Mouse (Mus musculus) MEL (cell line): ENCODE measurements around the gene D17Wsu92e. TPM values are rescaled to one million over a fixed set of nuclear protein-coding genes. Genes with fewer than 3 reads are reported as not detected.

Experiments
- DNase-seq: peaks from one replicate; pipeline ENCODE4 v3.0.0; 2011; ENCODE audit warnings: low read depth, low spot score
- H3K27ac ChIP-seq: 2 replicates; pipeline ENCODE4 v1.5.1; 2012; ENCODE audit warnings: low read depth, mild to moderate bottlenecking, control low read depth, low read length, moderate library complexity; ENCODE audit not compliant: control insufficient read depth
- H3K27me3 ChIP-seq, 2 experiments: fragments of 150-350 bp in 1 of 2; sonication (generic) in 1 of 2; 2 replicates each; pipeline ENCODE4 v1.6.1; 2012; ENCODE audit warnings: low read length in 2 of 2, mild to moderate bottlenecking in 2 of 2, improper control_type of control experiment in 1 of 2, moderate library complexity in 1 of 2; ENCODE audit not compliant: insufficient read depth in 2 of 2, control insufficient read depth in 1 of 2
- H3K36me3 ChIP-seq, 2 experiments: 2 replicates each; pipeline ENCODE4 v1.6.1; 2012 to 2014; ENCODE audit warnings: low read length in 2 of 2, improper control_type of control experiment in 1 of 2, inconsistent platforms in 1 of 2, mild to moderate bottlenecking in 1 of 2; ENCODE audit not compliant: insufficient read depth in 2 of 2, control insufficient read depth in 1 of 2
- H3K4me1 ChIP-seq, 2 experiments: fragments of 150-350 bp in 1 of 2; sonication (generic) in 1 of 2; 2 replicates each; pipeline ENCODE4 v1.6.1; 2012; ENCODE audit warnings: low read length in 2 of 2, improper control_type of control experiment in 1 of 2, mild to moderate bottlenecking in 1 of 2; ENCODE audit not compliant: insufficient read depth in 2 of 2, control insufficient read depth in 1 of 2
- H3K4me3 ChIP-seq, 2 experiments: fragments of 150-350 bp in 1 of 2; sonication (generic) in 1 of 2; 2 replicates each; pipeline ENCODE4 v1.5.1; 2012; ENCODE audit warnings: low read depth in 2 of 2, low read length in 2 of 2, mild to moderate bottlenecking in 2 of 2, moderate library complexity in 2 of 2, control low read depth in 1 of 2, improper control_type of control experiment in 1 of 2; ENCODE audit not compliant: control insufficient read depth in 1 of 2, insufficient read depth in 1 of 2
- H3K79me2 ChIP-seq: 2 replicates; pipeline ENCODE4 v1.6.1; 2012; ENCODE audit warnings: mild to moderate bottlenecking, low read length, moderate library complexity; ENCODE audit not compliant: control insufficient read depth, poor library complexity, insufficient read depth
- H3K9ac ChIP-seq: 2 replicates; pipeline ENCODE4 v1.6.1; 2012; ENCODE audit warnings: low read depth, mild to moderate bottlenecking, control low read depth, low read length, moderate library complexity; ENCODE audit not compliant: control insufficient read depth, poor library complexity, severe bottlenecking
- H3K9me3 ChIP-seq: fragments of 150-350 bp; sonication (generic); replicated peaks from 2 replicates; pipeline ENCODE4 v1.6.1; 2012; ENCODE audit warnings: mild to moderate bottlenecking, low read length, improper control_type of control experiment, moderate library complexity; ENCODE audit not compliant: insufficient read depth
- CHD1 ChIP-seq: IDR thresholded peaks from 2 replicates; pipeline ENCODE4 v1.6.1; 2012; ENCODE audit warnings: low read depth, mild to moderate bottlenecking, inconsistent platforms, low read length, improper control_type of control experiment
- CHD2 ChIP-seq: IDR thresholded peaks from 2 replicates; pipeline ENCODE4 v1.6.1; 2011; ENCODE audit warnings: low read length, improper control_type of control experiment
- CTCF ChIP-seq, 3 experiments: IDR thresholded peaks in 2 of 3; conservative IDR thresholded peaks in 1 of 3; 2 replicates each; pipeline ENCODE4 v1.5.1; 2011 to 2012; ENCODE audit warnings: low read length in 3 of 3, low read depth in 2 of 3, mild to moderate bottlenecking in 2 of 3, improper control_type of control experiment in 1 of 3, inconsistent platforms in 1 of 3, mixed read lengths in 1 of 3, moderate library complexity in 1 of 3; ENCODE audit not compliant: control insufficient read depth in 1 of 3, insufficient read depth in 1 of 3, poor library complexity in 1 of 3, severe bottlenecking in 1 of 3
- E2F4 ChIP-seq: IDR thresholded peaks from 2 replicates; pipeline ENCODE4 v1.6.1; 2011; ENCODE audit warnings: low read depth, low read length, improper control_type of control experiment, borderline replicate concordance
- ETS1 ChIP-seq: IDR thresholded peaks from 2 replicates; pipeline ENCODE4 v1.6.1; 2012; ENCODE audit warnings: low read depth, mild to moderate bottlenecking, inconsistent platforms, low read length, improper control_type of control experiment, moderate library complexity
- GABPA ChIP-seq: IDR thresholded peaks from 2 replicates; pipeline ENCODE4 v1.6.1; 2012; ENCODE audit warnings: low read depth, mild to moderate bottlenecking, inconsistent platforms, low read length, improper control_type of control experiment, moderate library complexity
- HCFC1 ChIP-seq: IDR thresholded peaks from 2 replicates; pipeline ENCODE4 v1.6.1; 2012; ENCODE audit warnings: low read depth, mild to moderate bottlenecking, inconsistent platforms, low read length, improper control_type of control experiment, moderate library complexity
- JUND ChIP-seq: IDR thresholded peaks from 2 replicates; pipeline ENCODE4 v1.6.1; 2011; ENCODE audit warnings: low read depth, mild to moderate bottlenecking, improper control_type of control experiment, low read length
- MAFK ChIP-seq: IDR thresholded peaks from 2 replicates; pipeline ENCODE4 v1.6.1; 2011; ENCODE audit warnings: low read depth, mild to moderate bottlenecking, low read length, improper control_type of control experiment, borderline replicate concordance
- MAZ ChIP-seq: IDR thresholded peaks from 2 replicates; pipeline ENCODE4 v1.6.1; 2012; ENCODE audit warnings: low read depth, mild to moderate bottlenecking, inconsistent platforms, low read length, improper control_type of control experiment
- MEF2A ChIP-seq: IDR thresholded peaks from 2 replicates; pipeline ENCODE4 v1.6.1; 2014; ENCODE audit warnings: low read depth, mild to moderate bottlenecking, inconsistent platforms, low read length, improper control_type of control experiment; ENCODE audit not compliant: poor library complexity, insufficient replicate concordance, severe bottlenecking; ENCODE audit errors: extremely low read depth
- MXI1 ChIP-seq: IDR thresholded peaks from 2 replicates; pipeline ENCODE4 v1.6.1; 2011; ENCODE audit warnings: mild to moderate bottlenecking, low read depth, low read length, improper control_type of control experiment
- MYB ChIP-seq: IDR thresholded peaks from 2 replicates; pipeline ENCODE4 v1.6.1; 2011; ENCODE audit warnings: mild to moderate bottlenecking, low read depth, low read length, improper control_type of control experiment
- MYC ChIP-seq: IDR thresholded peaks from 2 replicates; pipeline ENCODE4 v1.6.1; 2011; ENCODE audit warnings: low read depth, mild to moderate bottlenecking, low read length, improper control_type of control experiment, moderate library complexity
- RAD21 ChIP-seq: IDR thresholded peaks from 2 replicates; pipeline ENCODE4 v1.6.1; 2011; ENCODE audit warnings: mild to moderate bottlenecking, low read depth, low read length, improper control_type of control experiment
- RCOR1 ChIP-seq: IDR thresholded peaks from 2 replicates; pipeline ENCODE4 v1.6.1; 2012; ENCODE audit warnings: low read depth, mild to moderate bottlenecking, inconsistent platforms, low read length, improper control_type of control experiment
- TAL1 ChIP-seq: IDR thresholded peaks from 2 replicates; pipeline ENCODE4 v1.6.1; 2012; ENCODE audit warnings: mild to moderate bottlenecking, inconsistent platforms, low read length, moderate library complexity, mixed read lengths
- TBP ChIP-seq: IDR thresholded peaks from 2 replicates; pipeline ENCODE4 v1.8.0; 2011; ENCODE audit warnings: low read depth, low read length, improper control_type of control experiment
- TCF12 ChIP-seq: IDR thresholded peaks from 2 replicates; pipeline ENCODE4 v1.6.1; 2014; ENCODE audit warnings: low read depth, mild to moderate bottlenecking, inconsistent platforms, low read length, improper control_type of control experiment, moderate library complexity
- UBTF ChIP-seq: IDR thresholded peaks from 2 replicates; pipeline ENCODE4 v1.6.1; 2012; ENCODE audit warnings: low read depth, mild to moderate bottlenecking, inconsistent platforms, low read length, improper control_type of control experiment, moderate library complexity, borderline replicate concordance; ENCODE audit not compliant: insufficient read depth
- ZC3H11A ChIP-seq: IDR thresholded peaks from 2 replicates; pipeline ENCODE4 v1.6.1; 2012; ENCODE audit warnings: low read depth, mild to moderate bottlenecking, inconsistent platforms, low read length, improper control_type of control experiment
- ZKSCAN1 ChIP-seq: IDR thresholded peaks from 2 replicates; pipeline ENCODE4 v1.6.1; 2012; ENCODE audit warnings: low read depth, mild to moderate bottlenecking, inconsistent platforms, low read length, improper control_type of control experiment, moderate library complexity
- ZMIZ1 ChIP-seq: IDR thresholded peaks from 2 replicates; pipeline ENCODE4 v1.6.1; 2012; ENCODE audit warnings: low read depth, mild to moderate bottlenecking, inconsistent platforms, low read length, improper control_type of control experiment, moderate library complexity
- polyA plus RNA-seq, 2 experiments: library from polyadenylated mRNA; stranded (reverse) in 1 of 2; unstranded in 1 of 2; fragments of >175 nt in 1 of 2; fragments of >200 nt in 1 of 2; gene quantifications; 2 replicates each; pipeline versions ENCODE4 v1.2.1 to v1.2.4; 2012; ENCODE audit warnings: low replicate concordance in 2 of 2, low read depth in 1 of 2; ENCODE audit not compliant: insufficient read length in 2 of 2, insufficient read depth in 1 of 2, missing spikeins in 1 of 2
- total RNA-seq: library from RNA; depleted of rRNA; stranded (reverse); fragments of 300-350 nt; gene quantifications from 2 replicates; pipeline ENCODE4 v1.2.3, GENCODE M21; 2012

Gene D17Wsu92e
- total and polyA plus RNA-seq, 3 experiments = 72.5 to 108 TPM; not detected in 1

DNA sequence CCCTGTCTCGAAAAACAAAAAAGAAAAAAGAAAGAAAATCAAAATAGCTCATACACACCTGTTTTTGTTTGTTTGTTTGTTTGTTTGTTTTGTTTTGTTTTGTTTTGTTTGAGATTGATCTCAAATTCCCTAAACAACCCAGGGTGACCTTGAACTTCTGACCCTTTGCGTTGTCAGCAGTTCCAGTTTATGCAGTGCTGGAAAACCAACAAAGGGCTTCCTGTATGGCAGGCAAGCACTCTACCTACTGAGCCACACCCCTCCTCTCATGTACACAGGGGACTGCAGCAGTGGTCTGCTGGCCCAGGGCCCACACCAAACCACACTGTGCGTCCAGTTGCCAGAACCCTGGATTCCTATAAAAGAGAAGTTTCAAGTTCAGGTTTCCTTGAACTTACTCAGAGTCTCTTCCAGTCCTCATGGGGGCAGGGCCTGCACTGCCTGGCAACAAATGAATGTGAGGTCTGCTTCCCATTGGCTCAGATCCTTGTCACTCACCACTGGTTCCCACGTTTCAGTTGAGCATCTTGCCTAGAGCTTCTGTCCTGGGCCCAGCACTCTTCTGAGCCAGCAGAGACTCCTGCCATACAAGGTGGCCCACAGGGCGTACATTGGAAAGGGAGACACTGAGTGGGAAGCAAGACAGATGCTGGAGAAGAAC, 116.4 kb downstream of the D17Wsu92e start:
- no peaks in the 10 kb centered on the region for H3K79me2 ChIP-seq
- no peak overlapping the region for H3K4me3 ChIP-seq
- H3K27ac ChIP-seq = no peak overlapping the region
- peak; percentile 72 for DNase-seq
- TF ChIP-seq ZMIZ1 (no peak), TCF12 (no peak), MXI1 (no peak), JUND (no peak), CHD1 (no peak), E2F4 (no peak)
- no peaks in the 10 kb centered on the region for H3K4me1 ChIP-seq
- no peaks in the 10 kb centered on the region for H3K27me3 ChIP-seq
- no peaks in the 10 kb centered on the region for H3K9me3 ChIP-seq
- no peak overlapping the region for H3K9ac ChIP-seq
- no peaks in the 10 kb centered on the region for H3K36me3 ChIP-seq

DNA sequence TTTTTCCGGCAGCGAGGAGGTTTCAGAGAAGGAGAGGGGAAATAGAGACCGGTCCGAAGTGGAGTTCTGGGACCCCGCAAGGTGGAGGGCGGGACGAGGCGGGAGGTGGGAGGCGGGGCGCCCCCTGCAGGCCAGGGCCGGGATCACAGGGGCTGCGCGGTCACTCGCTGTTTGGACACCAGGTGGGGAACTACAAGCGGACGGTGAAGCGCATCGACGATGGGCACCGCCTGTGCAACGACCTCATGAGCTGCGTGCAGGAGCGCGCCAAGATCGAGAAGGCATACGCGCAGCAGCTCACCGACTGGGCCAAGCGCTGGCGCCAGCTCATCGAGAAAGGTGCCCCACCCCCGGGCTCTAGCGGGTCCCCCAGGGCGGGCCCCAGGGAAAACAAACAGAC, 117.9 kb downstream of the D17Wsu92e start:
- Histone ChIP-seq H3K9me3 (no peaks in the 10 kb centered on the region), H3K27me3 (no peaks in the 10 kb centered on the region; a peak in 1 of 4 replicates), H3K36me3 (no peaks in the 10 kb centered on the region), H3K79me2 (no peaks in the 10 kb centered on the region), H3K27ac (no peak overlapping the region), H3K9ac (no peak overlapping the region), H3K4me3 (no peak overlapping the region), H3K4me1 (no peaks in the 10 kb centered on the region)
- no peak for DNase-seq
- TF ChIP-seq MAFK = no peak
- TF ChIP-seq RAD21 = no peak
- TF ChIP-seq CTCF (IDR thresholded peaks at IDR 0.05 in 2 of 3, conservative IDR thresholded peaks at IDR 0.05 in 1 of 3; ENCODE audit: control insufficient read depth in 1 of 3, insufficient read depth in 1 of 3, low read depth in 2 of 3, low read length in 3 of 3, poor library complexity in 1 of 3, severe bottlenecking in 1 of 3) = peak; percentile 17 to 70 (median 31); a peak in 5 of 6 replicates

DNA sequence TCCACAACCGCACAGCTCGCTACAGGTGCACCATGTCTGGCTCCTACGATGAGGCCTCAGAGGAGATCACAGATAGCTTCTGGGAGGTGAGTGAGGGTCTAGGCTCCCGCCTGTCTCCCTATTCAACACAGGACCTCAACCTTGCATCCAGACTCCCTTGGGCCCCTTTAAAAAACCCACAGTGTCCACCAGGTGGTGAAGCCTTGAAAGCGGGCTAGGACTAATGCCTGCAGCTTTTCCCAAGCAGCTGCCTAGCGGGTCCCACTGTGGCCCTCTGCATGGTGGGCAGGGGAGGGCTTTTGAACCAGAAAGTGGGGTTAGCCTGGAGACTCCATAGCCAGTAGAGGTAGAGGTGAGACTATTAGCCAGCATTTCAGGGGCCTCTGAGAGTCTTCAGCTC, 118.6 kb downstream of the D17Wsu92e start:
- H3K36me3 ChIP-seq = no peaks in the 10 kb centered on the region
- H3K9me3 ChIP-seq = no peaks in the 10 kb centered on the region
- no peak overlapping the region for H3K27ac ChIP-seq
- TF ChIP-seq CHD2 (no peak), ZC3H11A (no peak), ETS1 (no peak), TAL1 (no peak), ZMIZ1 (no peak), MXI1 (no peak), UBTF (no peak), MYC (no peak), E2F4 (no peak), RCOR1 (no peak), MYB (no peak), MAZ (no peak), TBP (no peak), GABPA (no peak), MEF2A (no peak), ZKSCAN1 (no peak), HCFC1 (no peak), TCF12 (no peak), RAD21 (no peak)
- DNase-seq = no peak
- H3K9ac ChIP-seq = no peak overlapping the region
- H3K79me2 ChIP-seq = no peaks in the 10 kb centered on the region
- no peaks in the 10 kb centered on the region; a peak in 1 of 4 replicates for H3K27me3 ChIP-seq
- H3K4me3 ChIP-seq = no peak overlapping the region
- H3K4me1 ChIP-seq = no peaks in the 10 kb centered on the region
